Mouse (Mus musculus): ENCODE measurements around the gene Arpc4.

Arpc4 gene

GRCm38 (mm10) chr6:113366639-113367038, 11.3 kb upstream of the Arpc4 start:
- DNase-seq: no peak

GRCm38 (mm10) chr6:113367574-113367973, 10.3 kb upstream of the Arpc4 start:
- DNase-seq: no peak

- no peak for DNase-seq
Observed at GRCm38 (mm10) chr6:113368124-113368523, 9.8 kb upstream of the Arpc4 start.

GRCm38 (mm10) chr6:113368577-113368976, 9.3 kb upstream of the Arpc4 start:
- no peak for DNase-seq

- no peak for DNase-seq
Observed at GRCm38 (mm10) chr6:113370194-113370929, 7.6 kb upstream of the Arpc4 start.

GRCm38 (mm10) chr6:113373491-113373890, 4.4 kb upstream of the Arpc4 start:
- DNase-seq: no peak

GRCm38 (mm10) chr6:113377172-113377495, 781 bp upstream of the Arpc4 start:
- DNase-seq: no peak

- no peak for DNase-seq
Observed at GRCm38 (mm10) chr6:113379246-113379645, 1.3 kb downstream of the Arpc4 start.

GRCm38 (mm10) chr6:113380480-113380879, 2.6 kb downstream of the Arpc4 start:
- DNase-seq: no peak

GRCm38 (mm10) chr6:113384351-113384927, 6.5 kb downstream of the Arpc4 start:
- no peak for DNase-seq

GRCm38 (mm10) chr6:113385160-113385714, 7.3 kb downstream of the Arpc4 start:
- DNase-seq: no peak

- DNase-seq: no peak
Observed at GRCm38 (mm10) chr6:113386025-113386424, 8.1 kb downstream of the Arpc4 start.

- DNase-seq: no peak
Observed at GRCm38 (mm10) chr6:113388960-113389359, 11.0 kb downstream of the Arpc4 start, which contains the start of gene Ttll3. Gene Ttll3 (plus strand): TSS chr6:113389260.

GRCm38 (mm10) chr6:113390715-113391114, 12.8 kb downstream of the Arpc4 start:
- DNase-seq: no peak

GRCm38 (mm10) chr6:113392015-113392386, 14.1 kb downstream of the Arpc4 start:
- DNase-seq: no peak

- peak; percentile 49 to 55 for DNase-seq
Observed at GRCm38 (mm10) chr6:113392387-113393071, 14.6 kb downstream of the Arpc4 start.

- no peak for DNase-seq
Observed at GRCm38 (mm10) chr6:113393951-113394350, 16.0 kb downstream of the Arpc4 start.

GRCm38 (mm10) chr6:113394811-113395210, 16.9 kb downstream of the Arpc4 start:
- no peak for DNase-seq

GRCm38 (mm10) chr6:113395501-113395900, 17.6 kb downstream of the Arpc4 start:
- no peak for DNase-seq

GRCm38 (mm10) chr6:113396270-113397030, 18.5 kb downstream of the Arpc4 start:
- DNase-seq: no peak

- DNase-seq: no peak
Observed at GRCm38 (mm10) chr6:113402094-113402493, 24.2 kb downstream of the Arpc4 start.

GRCm38 (mm10) chr6:113404649-113405448, 26.9 kb downstream of the Arpc4 start:
- DNase-seq: no peak

Data from cerebellum, postnatal 36 days (tissue).